23 mouse cellular contexts compared by ENCODE assay signal in the genomic region with DNA sequence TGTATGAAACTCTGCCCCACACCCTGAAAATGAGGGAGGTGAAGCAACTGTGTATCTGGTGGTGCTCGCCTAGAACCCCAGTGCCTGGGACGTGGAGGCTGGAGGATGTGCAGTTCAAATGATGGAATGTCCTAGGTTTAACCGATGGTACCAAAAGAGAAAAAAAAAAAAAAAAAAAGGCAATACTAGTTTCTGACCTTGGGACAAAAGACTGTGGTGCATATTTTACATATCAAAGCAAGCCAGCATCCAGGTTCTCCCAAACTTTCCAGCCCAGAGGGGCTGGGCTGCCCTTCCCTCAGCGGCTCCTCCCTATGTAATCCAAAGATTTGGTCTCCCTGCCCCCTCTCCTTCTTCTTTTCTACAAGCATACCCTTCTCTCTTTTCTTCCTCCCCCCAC. TPM values are rescaled to one million over a fixed set of nuclear protein-coding genes. Genes with fewer than 3 reads are reported as not detected.
DNase-seq lines count a peak whose midpoint lies in the region; ATAC-seq and TF ChIP-seq lines count a peak whose summit lies in the region.
"Had no signal": no experiment of that assay in that cellular context is flagged by ENCODE, and none has a peak within 500 bp of the region (broad histone marks: within the 10 kb centered on the region; RNA-seq: fewer than 3 reads in every experiment).

No protein-coding gene starts in this region.

- TF ChIP-seq CTCF in ES-Bruce4 (IDR thresholded peaks at IDR 0.05; ENCODE audit: low read depth, low read length), result no peak

- H3K27me3 ChIP-seq in ES-Bruce4 (ENCODE audit: control insufficient read depth, insufficient read depth, low read length, poor library complexity, severe bottlenecking), result no peaks in the 10 kb centered on the region
- H3K27me3 ChIP-seq in intestine, embryonic 15.5 days (replicated peaks), result no peaks in the 10 kb centered on the region
- no peaks in the 10 kb centered on the region; the same call in 1 of the 2 replicates for H3K27me3 ChIP-seq in midbrain, embryonic 16.5 days (ENCODE audit: control insufficient read depth, insufficient read depth, low read depth, low read length)
- H3K27me3 ChIP-seq: embryonic facial prominence, embryonic 15.5 days had no signal

- ATAC-seq in intestine, embryonic 15.5 days, result no peak
- ATAC-seq in midbrain, embryonic 16.5 days, result no peak
- ATAC-seq: forebrain, embryonic 14.5 days; forebrain, embryonic 16.5 days had no signal

- H3K9me3 ChIP-seq in ES-Bruce4 (replicated peaks; ENCODE audit: control insufficient read depth, insufficient read depth, low read length, poor library complexity, severe bottlenecking), result no peaks in the 10 kb centered on the region
- H3K9me3 ChIP-seq in ES-E14 (ENCODE audit: control insufficient read depth, insufficient read depth, low read depth, low read length), result no peaks in the 10 kb centered on the region
- no peaks in the 10 kb centered on the region for H3K9me3 ChIP-seq in intestine, embryonic 15.5 days
- no peaks in the 10 kb centered on the region for H3K9me3 ChIP-seq in midbrain, embryonic 16.5 days (replicated peaks; ENCODE audit: control insufficient read depth, low read length, poor library complexity, severe bottlenecking)
- H3K9me3 ChIP-seq: embryonic facial prominence, embryonic 13.5 days; embryonic facial prominence, embryonic 15.5 days; forebrain, embryonic 10.5 days; forebrain, embryonic 12.5 days had no signal

- 76% methylated on average over 4 of the region's 4 CpGs for WGBS in intestine, embryonic 15.5 days
- 87% methylated on average over 4 of the region's 4 CpGs for WGBS in midbrain, embryonic 16.5 days

- DNase-seq in ES-E14 (ENCODE audit: low read depth, low spot score) (peak; percentile 73), ZHBTc4 (ENCODE audit: low read depth, low spot score) (peak; percentile 96)
- no peak for DNase-seq in layer of hippocampus, adult 18-20 months (ENCODE audit: low spot score in 2 of 2)
- DNase-seq: adrenal gland, adult 2 months; adrenal gland, postnatal 10 days; adrenal gland, postnatal 25 days; cerebellum, adult 11 months; cerebellum, adult 18-20 months; cerebellum, adult 8-10 months; cerebellum, adult 9-11 months; cerebellum, postnatal 14 days; cerebellum, postnatal 36 days; embryo, embryonic 11 days had no signal

- H3K9ac ChIP-seq in ES-Bruce4 (ENCODE audit: low read depth, poor library complexity, severe bottlenecking) (peak overlapping the region; percentile 9; the same call in 1 of the 2 replicates), ES-E14 (ENCODE audit: insufficient read depth, low read depth, low read length, poor library complexity, severe bottlenecking) (peak overlapping the region; percentile 55; the same call in 1 of the 2 replicates)
- no peak overlapping the region for H3K9ac ChIP-seq in intestine, embryonic 15.5 days
- H3K9ac ChIP-seq in midbrain, embryonic 16.5 days (ENCODE audit: low read depth, low read length), result no peak overlapping the region
- H3K9ac ChIP-seq: embryonic facial prominence, embryonic 13.5 days; embryonic facial prominence, embryonic 15.5 days; forebrain, embryonic 12.5 days had no signal

- H3K4me1 ChIP-seq in ES-Bruce4 (ENCODE audit: control insufficient read depth, insufficient read depth, low read length), result peaks cover 12% of the 10 kb centered on the region
- H3K4me1 ChIP-seq in ES-E14 (ENCODE audit: control insufficient read depth in 2 of 2, insufficient read depth in 2 of 2, low read length in 2 of 2, poor library complexity in 1 of 2), result peaks cover 7 to 13% of the 10 kb centered on the region in 2 experiments
- no peaks in the 10 kb centered on the region for H3K4me1 ChIP-seq in intestine, embryonic 15.5 days (replicated peaks)
- H3K4me1 ChIP-seq in midbrain, embryonic 16.5 days (ENCODE audit: control insufficient read depth, insufficient read depth, low read length), result no peaks in the 10 kb centered on the region
- H3K4me1 ChIP-seq: embryonic facial prominence, embryonic 15.5 days; forebrain, embryonic 12.5 days had no signal

- no peaks in the 10 kb centered on the region for H3K36me3 ChIP-seq in ES-Bruce4 (ENCODE audit: control insufficient read depth, insufficient read depth, low read length, poor library complexity, severe bottlenecking)
- H3K36me3 ChIP-seq in ES-E14 (ENCODE audit: control insufficient read depth, insufficient read depth, low read length, poor library complexity, severe bottlenecking), result no peaks in the 10 kb centered on the region
- H3K36me3 ChIP-seq in intestine, embryonic 15.5 days, result no peaks in the 10 kb centered on the region
- no peaks in the 10 kb centered on the region for H3K36me3 ChIP-seq in midbrain, embryonic 16.5 days (ENCODE audit: control insufficient read depth, insufficient read depth, low read length)
- H3K36me3 ChIP-seq: embryonic facial prominence, embryonic 13.5 days; embryonic facial prominence, embryonic 15.5 days; forebrain, embryonic 10.5 days; forebrain, embryonic 12.5 days had no signal

- TF ChIP-seq EP300 in ES-Bruce4 (IDR thresholded peaks at IDR 0.05; ENCODE audit: insufficient read depth, low read depth, low read length), result peak; percentile 97

- peak overlapping the region; percentile 96 for H3K27ac ChIP-seq in ES-Bruce4 (ENCODE audit: insufficient read depth, low read length)
- peak overlapping the region; percentile 100 for H3K27ac ChIP-seq in ES-E14 (ENCODE audit: insufficient read depth, low read depth, low read length, poor library complexity, severe bottlenecking)
- H3K27ac ChIP-seq in intestine, embryonic 15.5 days, result no peak overlapping the region
- H3K27ac ChIP-seq in midbrain, embryonic 16.5 days (ENCODE audit: low read length), result no peak overlapping the region
- H3K27ac ChIP-seq: embryonic facial prominence, embryonic 13.5 days; embryonic facial prominence, embryonic 15.5 days; forebrain, embryonic 10.5 days; forebrain, embryonic 12.5 days had no signal

- in situ Hi-C loops in ES-E14 (cut with MboI; ENCODE audit: low sequenced_read_pairs in 2 of 2, unreplicated experiment in 2 of 2), result no loop called here

- no peak overlapping the region for H3K4me2 ChIP-seq in intestine, embryonic 15.5 days (replicated peaks)
- H3K4me2 ChIP-seq in midbrain, embryonic 16.5 days (ENCODE audit: low read length), result no peak overlapping the region
- H3K4me2 ChIP-seq: embryonic facial prominence, embryonic 13.5 days; embryonic facial prominence, embryonic 15.5 days; forebrain, embryonic 12.5 days had no signal

- H3K4me3 ChIP-seq in ES-Bruce4 (ENCODE audit: low read depth, low read length) (peak overlapping the region; percentile 16; the same call in 1 of the 2 replicates), ES-E14 (ENCODE audit: insufficient read depth in 1 of 2, low read depth in 1 of 2, low read length in 2 of 2, poor library complexity in 1 of 2, severe bottlenecking in 1 of 2) (peak overlapping the region; percentile 37 to 43)
- no peak overlapping the region for H3K4me3 ChIP-seq in intestine, embryonic 15.5 days (replicated peaks)
- H3K4me3 ChIP-seq in midbrain, embryonic 16.5 days (ENCODE audit: low read depth, low read length), result no peak overlapping the region
- H3K4me3 ChIP-seq: embryonic facial prominence, embryonic 13.5 days; embryonic facial prominence, embryonic 15.5 days; erythroblast, embryonic 14.5 days; forebrain, embryonic 10.5 days; forebrain, embryonic 12.5 days had no signal

- no peak for TF ChIP-seq POLR2A in ES-Bruce4 (IDR thresholded peaks at IDR 0.05; ENCODE audit: insufficient read depth, low read length)

TF ChIP-seq in ES-E14, 5 proteins besides CTCF, POLR2A, EP300 and RAD21:
- TF ChIP-seq ZC3H11A (IDR thresholded peaks at IDR 0.05; ENCODE audit: borderline replicate concordance, low read depth, low read length) (no peak), CHD2 (IDR thresholded peaks at IDR 0.05; ENCODE audit: low read depth, low read length) (no peak; the same call in 1 of the 2 replicates), HCFC1 (IDR thresholded peaks at IDR 0.05; ENCODE audit: borderline replicate concordance, insufficient read depth, low read length) (no peak), MAFK (IDR thresholded peaks at IDR 0.05; ENCODE audit: insufficient read depth, low read depth, low read length) (no peak), ZNF384 (IDR thresholded peaks at IDR 0.05; ENCODE audit: low read depth, low read length) (peak; percentile 98)

RNA-seq across cellular contexts. Expression of a gene that starts 6.3 kb away (rescaled TPM):
- polyA plus RNA-seq in ES-Bruce4 (2011; ENCODE audit: insufficient read depth, insufficient read length, low read depth, missing spikeins), result 36.8 and 48.9 TPM in 2 replicates
- 65.6 and 76.2 TPM in 2 replicates for total RNA-seq in ES-E14 (2012; rRNA removed)
- 10 to 100 TPM; 34.1 to 36.4 TPM for total RNA-seq in layer of hippocampus, adult 18-20 months (2021)
- polyA plus RNA-seq in intestine, embryonic 15.5 days (2015; fragmentation: Nextera tagmentation; extraction: Ambion mirVana), result 2.0 and 2.1 TPM in 2 replicates
- polyA plus RNA-seq in midbrain, embryonic 16.5 days (2015; fragmentation: Nextera tagmentation; extraction: Ambion mirVana), result 5.9 and 7.1 TPM in 2 replicates

Comparison
In these comparisons a context has a peak if more than half of its experiments do, and no peak if none do; other contexts are left out.
1. H3K27ac ChIP-seq: peak in ES-Bruce4 (single experiment) and ES-E14 (single experiment); none in intestine, embryonic 15.5 days (single experiment) and midbrain, embryonic 16.5 days (single experiment).
2. H3K4me3 ChIP-seq: peak in ES-Bruce4 (single experiment) and ES-E14 (2 of 2); none in intestine, embryonic 15.5 days (single experiment) and midbrain, embryonic 16.5 days (single experiment).
3. H3K9ac ChIP-seq: peak in ES-Bruce4 (single experiment) and ES-E14 (single experiment); none in intestine, embryonic 15.5 days (single experiment) and midbrain, embryonic 16.5 days (single experiment).
4. DNase-seq: peak in ES-E14 (single experiment) and ZHBTc4 (single experiment); none in layer of hippocampus, adult 18-20 months (0 of 2).